Mouse (Mus musculus): ENCODE data around the gene Sgo2a. TPM values are rescaled to one million over a fixed set of nuclear protein-coding genes. Genes with fewer than 3 reads are reported as not detected.

Gene Sgo2a
- total RNA-seq, 2 experiments from 2014 or later, result 24.3 to 41.7 TPM

Other genes starting within 250 kb of the Sgo2a start
- gene Spats2l, start 221.8 kb upstream of the Sgo2a start, total RNA-seq (2014; fragmentation: Nextera tagmentation), result not detected in 2 replicates
- not detected in 2 replicates for gene Spats2l, start 221.8 kb upstream of the Sgo2a start, total RNA-seq (2017)
- 16.9 and 25.4 TPM in 2 replicates for gene Kctd18, start 23.0 kb downstream of the Sgo2a start, total RNA-seq (2014; fragmentation: Nextera tagmentation)
- gene Kctd18, start 23.0 kb downstream of the Sgo2a start, total RNA-seq (2017), result 22.6 and 32.1 TPM in 2 replicates
- gene Aox1, start 34.0 kb downstream of the Sgo2a start, total RNA-seq (2014; fragmentation: Nextera tagmentation), result not detected in 2 replicates
- not detected in 2 replicates for gene Aox1, start 34.0 kb downstream of the Sgo2a start, total RNA-seq (2017)
- gene Aox3, start 117.2 kb downstream of the Sgo2a start, total RNA-seq (2014; fragmentation: Nextera tagmentation), result not detected in 2 replicates
- 0.10 and 0.17 TPM in 2 replicates for gene Aox3, start 117.2 kb downstream of the Sgo2a start, total RNA-seq (2017)
- gene Aox4, start 214.4 kb downstream of the Sgo2a start, total RNA-seq (2014; fragmentation: Nextera tagmentation), result not detected in 2 replicates
- gene Aox4, start 214.4 kb downstream of the Sgo2a start, total RNA-seq (2017), result not detected in 2 replicates